Mouse (Mus musculus): ENCODE results near the gene Gm45711.

DNA sequence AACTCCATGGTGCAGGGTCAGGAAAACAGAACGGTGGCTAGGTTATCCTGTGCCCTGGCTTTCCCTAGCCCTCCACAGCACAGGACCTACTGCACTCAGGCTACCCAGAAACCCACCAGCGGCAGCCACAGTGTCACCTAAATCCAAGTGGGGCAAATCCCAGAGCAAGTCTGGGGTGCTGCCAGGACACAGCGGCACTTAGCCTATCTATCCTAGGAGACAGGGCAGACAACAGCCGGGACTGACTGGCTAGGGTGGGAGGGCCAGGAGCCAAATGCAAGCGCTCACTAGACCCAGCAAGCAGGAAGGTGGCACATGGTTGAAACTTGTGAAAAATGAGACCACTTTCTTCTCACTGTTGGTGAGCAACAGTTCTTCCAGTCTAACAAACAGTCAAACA lies 39.1 kb upstream of the Gm45711 start:
- no peak for TF ChIP-seq POLR2A (IDR thresholded peaks at IDR 0.05; ENCODE audit: extremely low read depth, insufficient read depth, low read length)
- no peak for TF ChIP-seq CTCF (IDR thresholded peaks at IDR 0.05; ENCODE audit: extremely low read depth, insufficient read depth, low read length)

Measured in cortical plate, adult 2 months (tissue).